Mouse (Mus musculus): Measurements from ENCODE around the gene Defb11.

GRCm38 (mm10) chr8:21947311-21948017 is 41.3 kb upstream of the Defb11 start:
- no peak for TF ChIP-seq GATA1 (IDR thresholded peaks at IDR 0.05; ENCODE audit: low read length)
- TF ChIP-seq TAL1 (IDR thresholded peaks at IDR 0.05; ENCODE audit: low read length): no peak
